8 mouse cellular contexts compared by ENCODE assay signal in genomic region chr6:99692206-99692915, GRCm38 (mm10). TPM values are rescaled to one million over a fixed set of nuclear protein-coding genes. Genes with fewer than 3 reads are reported as not detected.
DNase-seq lines count a peak whose midpoint lies in the region; ATAC-seq and TF ChIP-seq lines count a peak whose summit lies in the region.

TSS of gene Gpr27 (plus strand) at chr6:99692679.

- no peak for TF ChIP-seq POLR2A in ES-Bruce4 (IDR thresholded peaks at IDR 0.05; ENCODE audit: insufficient read depth, low read length)
- no peak for TF ChIP-seq POLR2A in small intestine, adult 2 months (IDR thresholded peaks at IDR 0.05; ENCODE audit: low read depth, low read length)

- no peaks in the 10 kb centered on the region for H3K36me3 ChIP-seq in ES-Bruce4 (ENCODE audit: control insufficient read depth, insufficient read depth, low read length, poor library complexity, severe bottlenecking)
- H3K36me3 ChIP-seq in G1E (replicated peaks), result no peaks in the 10 kb centered on the region
- no peaks in the 10 kb centered on the region for H3K36me3 ChIP-seq in heart, embryonic 11.5 days (ENCODE audit: control insufficient read depth, insufficient read depth, low read length)
- no peaks in the 10 kb centered on the region for H3K36me3 ChIP-seq in small intestine, adult 2 months (ENCODE audit: control insufficient read depth, insufficient read depth, low read length)

- H3K4me1 ChIP-seq in ES-Bruce4 (ENCODE audit: control insufficient read depth, insufficient read depth, low read length) (no peaks in the 10 kb centered on the region), G1E (ENCODE audit: insufficient read depth, low read depth, low read length) (no peaks in the 10 kb centered on the region)
- peaks cover 4% of the 10 kb centered on the region; the same call in 1 of the 2 replicates for H3K4me1 ChIP-seq in heart, embryonic 11.5 days (ENCODE audit: control insufficient read depth, insufficient read depth, low read length)
- peaks cover 2% of the 10 kb centered on the region; the same call in 1 of the 2 replicates for H3K4me1 ChIP-seq in small intestine, adult 2 months (ENCODE audit: control insufficient read depth, insufficient read depth, insufficient read length, low read length)

- no peak for TF ChIP-seq EP300 in ES-Bruce4 (IDR thresholded peaks at IDR 0.05; ENCODE audit: insufficient read depth, low read depth, low read length)

- peak within 1 kb of the TSS; percentile 88 for H3K9ac ChIP-seq in ES-Bruce4 (ENCODE audit: low read depth, poor library complexity, severe bottlenecking)
- peak within 1 kb of the TSS; percentile 72 for H3K9ac ChIP-seq in heart, embryonic 11.5 days (ENCODE audit: low read depth, low read length)

- H3K4me3 ChIP-seq in ES-Bruce4 (ENCODE audit: low read depth, low read length) (peak within 1 kb of the TSS; percentile 88), G1E (ENCODE audit: low read depth, low read length) (peak within 1 kb of the TSS; percentile 13; the same call in 1 of the 2 replicates)
- H3K4me3 ChIP-seq in heart, embryonic 11.5 days (ENCODE audit: low read depth, low read length), result peak within 1 kb of the TSS; percentile 77
- peak within 1 kb of the TSS; percentile 66 for H3K4me3 ChIP-seq in layer of hippocampus, adult 2 months
- H3K4me3 ChIP-seq in small intestine, adult 2 months (ENCODE audit: low read depth, low read length), result peak within 1 kb of the TSS; percentile 82

- no peak for ATAC-seq in G1E (ENCODE audit: extremely low read depth, insufficient number of reproducible peaks, low FRiP score, poor library complexity, severe bottlenecking)
- ATAC-seq in common myeloid progenitor, adult 5-6 weeks (replicated peaks; ENCODE audit: low read depth, poor library complexity, severe bottlenecking), result 0 out of 2 replicates have a peak, but pooled peaks have one; percentile 29
- ATAC-seq in heart, embryonic 11.5 days (replicated peaks; ENCODE audit: insufficient number of reproducible peaks, low FRiP score, low TSS enrichment), result peak; percentile 61
- ATAC-seq in megakaryocyte, adult 5-6 weeks (ENCODE audit: poor library complexity, severe bottlenecking), result peak; percentile 29; the same call in 1 of the 2 replicates

- H3K9me3 ChIP-seq in ES-Bruce4 (replicated peaks; ENCODE audit: control insufficient read depth, insufficient read depth, low read length, poor library complexity, severe bottlenecking), result no peaks in the 10 kb centered on the region
- peaks cover 69% of the 10 kb centered on the region for H3K9me3 ChIP-seq in G1E (replicated peaks)
- no peaks in the 10 kb centered on the region for H3K9me3 ChIP-seq in heart, embryonic 11.5 days (replicated peaks; ENCODE audit: control insufficient read depth, low read length)

- H3K27ac ChIP-seq in ES-Bruce4 (ENCODE audit: insufficient read depth, low read length), result no peak within 1 kb of the TSS
- H3K27ac ChIP-seq in heart, embryonic 11.5 days (ENCODE audit: low read depth, low read length), result no peak within 1 kb of the TSS
- H3K27ac ChIP-seq in layer of hippocampus, adult 2 months, result peak within 1 kb of the TSS; percentile 93
- H3K27ac ChIP-seq in small intestine, adult 2 months (ENCODE audit: insufficient read depth, low read depth, low read length), result no peak within 1 kb of the TSS

- peaks cover 5% of the 10 kb centered on the region; the same call in 1 of the 2 replicates for H3K27me3 ChIP-seq in ES-Bruce4 (ENCODE audit: control insufficient read depth, insufficient read depth, low read length, poor library complexity, severe bottlenecking)
- H3K27me3 ChIP-seq in G1E (ENCODE audit: insufficient read depth, low read length), result no peaks in the 10 kb centered on the region
- peaks cover 73% of the 10 kb centered on the region for H3K27me3 ChIP-seq in heart, embryonic 11.5 days (ENCODE audit: control insufficient read depth, insufficient read depth, low read length)
- peaks cover 26% of the 10 kb centered on the region for H3K27me3 ChIP-seq in small intestine, adult 2 months (ENCODE audit: control insufficient read depth, insufficient read depth, low read length)

- peak; percentile 28 for DNase-seq in G1E (ENCODE audit: low spot score)
- peak in 1 of 2 experiments; percentile 55 for DNase-seq in layer of hippocampus, adult 2 months (ENCODE audit: low spot score in 2 of 2)
- no peak for DNase-seq in natural killer cell, adult 2 months (ENCODE audit: low spot score in 2 of 2)

- TF ChIP-seq CTCF in ES-Bruce4 (IDR thresholded peaks at IDR 0.05; ENCODE audit: low read depth, low read length), result no peak
- TF ChIP-seq CTCF in G1E (IDR thresholded peaks at IDR 0.05; ENCODE audit: low read depth, low read length), result no peak
- no peak for TF ChIP-seq CTCF in layer of hippocampus, adult 2 months (conservative IDR thresholded peaks at IDR 0.05)
- no peak for TF ChIP-seq CTCF in small intestine, adult 2 months (IDR thresholded peaks at IDR 0.05; ENCODE audit: extremely low read depth, insufficient read length, insufficient replicate concordance, low read depth, low read length)

- peak within 1 kb of the TSS; percentile 85 for H3K4me2 ChIP-seq in heart, embryonic 11.5 days

- under 1% methylated on average over 91 of the region's 112 CpGs for WGBS in heart, embryonic 11.5 days (ENCODE audit: insufficient replicate concordance)
- WGBS in small intestine, adult 2 months, result 1% methylated on average over 101 of the region's 112 CpGs

RNA-seq across cellular contexts. Expression of gene Gpr27, which starts in this region (rescaled TPM):
- polyA plus RNA-seq in ES-Bruce4 (2011; ENCODE audit: insufficient read depth, insufficient read length, low read depth, missing spikeins), result 2.1 and 2.9 TPM in 2 replicates
- not detected in 2 replicates for total RNA-seq in G1E (2014; fragmentation: Nextera tagmentation)
- total RNA-seq in G1E (2017), result 0.11 TPM in 1 of 2 replicates, not detected in the other
- not detected in 2 replicates for polyA plus RNA-seq in G1E (2012)
- total RNA-seq in common myeloid progenitor, adult 5-6 weeks (2017), result not detected in 2 replicates
- 1.2 and 1.4 TPM in 2 replicates for polyA plus RNA-seq in heart, embryonic 11.5 days (2014; fragmentation: Nextera tagmentation; extraction: Ambion mirVana)
- total RNA-seq in layer of hippocampus, adult 2 months (2021), result 10 to 100 TPM; 54.8 to 58.1 TPM
- 4.1 and 5.1 TPM in 2 replicates for total RNA-seq in megakaryocyte, adult 5-6 weeks (2015)
- 4.2 and 4.7 TPM in 2 replicates for total RNA-seq in megakaryocyte, adult 5-6 weeks (2017)
- polyA plus RNA-seq in small intestine, adult 2 months (2012; rRNA removed), result 2.9 and 3.1 TPM in 2 replicates

Comparison
In these comparisons a context has a peak if more than half of its experiments do, and no peak if none do; other contexts are left out.
1. RNA of gene Gpr27 (total RNA-seq): 54.8 to 58.1 TPM in layer of hippocampus, adult 2 months; 4.1 to 5.1 TPM in megakaryocyte, adult 5-6 weeks, 0.11 TPM in G1E and not detected in common myeloid progenitor, adult 5-6 weeks; every median in the first group is over 4 times any median in the second.
2. Peak in DNase-seq and H3K4me3 ChIP-seq in G1E; RNA of the gene not detected or under 1 TPM.
3. Peak in ATAC-seq in common myeloid progenitor, adult 5-6 weeks; RNA of the gene not detected or under 1 TPM.
4. H3K4me3 ChIP-seq: peak in every context shown above with its lines; median percentile 88 in ES-Bruce4; 82 in small intestine, adult 2 months; 77 in heart, embryonic 11.5 days; 66 in layer of hippocampus, adult 2 months; 13 in G1E.